Mouse (Mus musculus): ENCODE data around the gene Cep164.
"Not testable (repeated sequence)": the region's sequence is repeated elsewhere in the genome, so short reads cannot be mapped to it uniquely, and the experiment has no call there.

The Cep164 gene

GRCm38 (mm10) chr9:45788405-45788804, 40.1 kb downstream of the Cep164 start:
- no peak for DNase-seq (ENCODE audit: low spot score)

GRCm38 (mm10) chr9:45787547-45787946, 40.9 kb downstream of the Cep164 start:
- DNase-seq (ENCODE audit: low spot score): no peak

GRCm38 (mm10) chr9:45787071-45787470, 41.4 kb downstream of the Cep164 start:
- DNase-seq (ENCODE audit: low spot score): no peak

- no peak for DNase-seq (ENCODE audit: low spot score)
Measured at GRCm38 (mm10) chr9:45783249-45784069, 45.0 kb downstream of the Cep164 start.

- no peak for DNase-seq (ENCODE audit: low spot score)
Measured at GRCm38 (mm10) chr9:45779201-45779600, 49.3 kb downstream of the Cep164 start.

GRCm38 (mm10) chr9:45776176-45776575, 52.3 kb downstream of the Cep164 start:
- DNase-seq (ENCODE audit: low spot score): not testable (repeated sequence)

- no peak for DNase-seq (ENCODE audit: low spot score)
Measured at GRCm38 (mm10) chr9:45774088-45774487, 54.4 kb downstream of the Cep164 start.

GRCm38 (mm10) chr9:45769596-45769995, 58.9 kb downstream of the Cep164 start:
- no peak for DNase-seq (ENCODE audit: low spot score)

GRCm38 (mm10) chr9:45768421-45768820, 60.1 kb downstream of the Cep164 start:
- DNase-seq (ENCODE audit: low spot score): no peak

GRCm38 (mm10) chr9:45767155-45767554, 61.3 kb downstream of the Cep164 start:
- DNase-seq (ENCODE audit: low spot score): no peak

- DNase-seq (ENCODE audit: low spot score): no peak
Measured at GRCm38 (mm10) chr9:45766195-45766594, 62.3 kb downstream of the Cep164 start.

GRCm38 (mm10) chr9:45754452-45755091, 73.9 kb downstream of the Cep164 start:
- peak; percentile 74 for DNase-seq (ENCODE audit: low spot score)

GRCm38 (mm10) chr9:45749917-45750316, 78.6 kb downstream of the Cep164 start:
- DNase-seq (ENCODE audit: low spot score): no peak

- no peak for DNase-seq (ENCODE audit: low spot score)
Measured at GRCm38 (mm10) chr9:45745451-45745850, 83.0 kb downstream of the Cep164 start.

GRCm38 (mm10) chr9:45740584-45740980, 87.9 kb downstream of the Cep164 start:
- no peak for DNase-seq (ENCODE audit: low spot score)

- DNase-seq (ENCODE audit: low spot score): peak; percentile 49
Measured at GRCm38 (mm10) chr9:45739702-45740583, 88.5 kb downstream of the Cep164 start.

- no peak for DNase-seq (ENCODE audit: low spot score)
Measured at GRCm38 (mm10) chr9:45739001-45739701, 89.3 kb downstream of the Cep164 start.

GRCm38 (mm10) chr9:45733246-45733645, 95.2 kb downstream of the Cep164 start:
- no peak for DNase-seq (ENCODE audit: low spot score)

GRCm38 (mm10) chr9:45731851-45732250, 96.6 kb downstream of the Cep164 start:
- no peak for DNase-seq (ENCODE audit: low spot score)

GRCm38 (mm10) chr9:45719997-45720396, 108.5 kb downstream of the Cep164 start:
- no peak for DNase-seq (ENCODE audit: low spot score)

Measured in urinary bladder, postnatal 14 days (tissue).